Mouse (Mus musculus): ENCODE measurements around the gene Col4a2. TPM values are rescaled to one million over a fixed set of nuclear protein-coding genes. Genes with fewer than 3 reads are reported as not detected.

The Col4a2 gene
- polyA plus RNA-seq, 1 experiment from 2014 or later: 117 TPM

DNA sequence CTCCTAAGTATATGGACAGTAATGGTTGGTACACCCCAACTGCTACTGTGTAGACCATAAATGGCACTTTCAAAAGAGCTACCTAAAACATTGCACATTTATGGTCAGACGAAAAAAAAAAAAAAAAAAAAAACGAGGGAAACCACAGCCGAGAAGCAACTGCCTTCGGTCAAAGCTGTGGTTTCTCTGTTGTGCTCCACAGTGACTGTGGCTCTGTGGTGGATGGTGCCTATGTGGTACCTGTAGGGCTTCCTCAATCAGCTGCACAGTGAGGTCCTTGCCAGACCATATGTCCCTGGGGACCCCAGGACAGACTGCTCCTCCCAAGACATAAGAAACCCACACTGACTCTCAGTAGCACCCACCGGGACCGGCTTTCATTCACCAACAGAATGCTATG lies 36.3 kb upstream of the Col4a2 start:
- H3K9me3 ChIP-seq (ENCODE audit: control insufficient read depth, low read length): no peaks in the 10 kb centered on the region
- H3K4me2 ChIP-seq (ENCODE audit: low read depth, low read length): no peak overlapping the region
- ATAC-seq (ENCODE audit: low read depth): no peak
- H3K27me3 ChIP-seq (ENCODE audit: control insufficient read depth, insufficient read depth, low read depth, low read length): no peaks in the 10 kb centered on the region
- H3K4me3 ChIP-seq (ENCODE audit: low read length): no peak overlapping the region
- H3K36me3 ChIP-seq (ENCODE audit: control insufficient read depth, insufficient read depth, low read length): no peaks in the 10 kb centered on the region; the same call in 1 of the 2 replicates
- no peak overlapping the region for H3K9ac ChIP-seq (ENCODE audit: low read length)
- no peak overlapping the region for H3K27ac ChIP-seq (ENCODE audit: low read length)
- peaks cover 74% of the 10 kb centered on the region for H3K4me1 ChIP-seq (replicated peaks; ENCODE audit: control insufficient read depth, insufficient read depth, low read length)
- WGBS: 63% methylated on average over 6 of the region's 6 CpGs

DNA sequence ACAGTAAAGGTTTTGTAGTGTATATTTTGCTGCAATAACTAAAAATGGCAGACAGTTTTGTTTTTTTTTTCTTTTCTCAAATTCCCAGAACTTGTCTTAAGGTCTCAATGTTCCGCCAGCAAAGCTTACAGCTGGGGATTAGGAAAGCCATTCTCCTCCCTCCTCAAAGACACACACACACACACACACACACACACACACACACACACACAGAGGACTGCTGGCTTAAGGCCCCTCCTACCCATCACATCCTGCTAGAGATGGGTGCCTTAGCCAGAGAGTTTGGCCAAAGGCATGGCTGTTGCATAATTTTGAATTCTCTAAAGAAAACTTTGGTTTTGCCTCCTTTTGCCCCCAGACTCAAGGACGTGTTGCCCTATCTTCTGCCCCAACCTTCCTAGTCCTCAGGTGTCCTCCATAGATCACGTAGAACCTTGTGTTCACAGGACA lies 35.0 kb upstream of the Col4a2 start:
- Histone ChIP-seq H3K9ac (ENCODE audit: low read length) (peak overlapping the region; percentile 13; the same call in 1 of the 2 replicates), H3K36me3 (ENCODE audit: control insufficient read depth, insufficient read depth, low read length) (peaks cover 3% of the 10 kb centered on the region), H3K4me1 (replicated peaks; ENCODE audit: control insufficient read depth, insufficient read depth, low read length) (peaks cover 73% of the 10 kb centered on the region), H3K27ac (ENCODE audit: low read length) (peak overlapping the region; percentile 93), H3K4me2 (ENCODE audit: low read depth, low read length) (peak overlapping the region; percentile 11; the same call in 1 of the 2 replicates), H3K4me3 (ENCODE audit: low read length) (no peak overlapping the region), H3K27me3 (ENCODE audit: control insufficient read depth, insufficient read depth, low read depth, low read length) (no peaks in the 10 kb centered on the region), H3K9me3 (ENCODE audit: control insufficient read depth, low read length) (no peaks in the 10 kb centered on the region)
- peak; percentile 67 for ATAC-seq (ENCODE audit: low read depth)
- WGBS: 62% methylated on average over 3 of the region's 3 CpGs

DNA sequence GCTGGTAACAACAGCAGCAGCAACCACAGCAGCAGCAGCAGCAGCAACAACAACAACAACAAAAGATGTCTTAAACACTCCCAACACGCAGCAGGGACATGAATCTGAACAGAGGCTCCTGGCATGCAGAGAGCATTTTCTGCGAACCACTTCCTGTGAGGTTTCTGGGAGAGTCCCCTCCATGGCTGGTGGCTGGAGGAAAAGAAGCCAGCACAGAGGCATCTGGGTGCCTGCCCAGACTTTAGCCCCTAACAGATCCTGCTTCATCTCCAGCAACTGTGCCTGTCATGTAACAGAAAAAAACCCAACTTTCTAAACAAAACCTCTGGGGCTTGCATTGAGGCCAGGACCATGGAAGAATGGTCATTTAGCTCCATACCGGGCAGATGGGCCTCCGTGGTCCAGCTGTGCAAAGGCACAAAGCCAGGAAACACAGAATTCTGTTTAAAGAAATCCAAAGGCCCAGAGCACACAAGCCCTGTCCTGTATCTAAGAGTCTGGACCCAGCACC lies 34.4 kb upstream of the Col4a2 start:
- peaks cover 75% of the 10 kb centered on the region for H3K4me1 ChIP-seq (replicated peaks; ENCODE audit: control insufficient read depth, insufficient read depth, low read length)
- H3K9ac ChIP-seq (ENCODE audit: low read length): peak overlapping the region; percentile 13; the same call in 1 of the 2 replicates
- H3K27me3 ChIP-seq (ENCODE audit: control insufficient read depth, insufficient read depth, low read depth, low read length): no peaks in the 10 kb centered on the region
- H3K36me3 ChIP-seq (ENCODE audit: control insufficient read depth, insufficient read depth, low read length): peaks cover 3% of the 10 kb centered on the region
- peak overlapping the region; percentile 26; the same call in 1 of the 2 replicates for H3K4me2 ChIP-seq (ENCODE audit: low read depth, low read length)
- H3K9me3 ChIP-seq (ENCODE audit: control insufficient read depth, low read length): no peaks in the 10 kb centered on the region
- peak overlapping the region; percentile 93 for H3K27ac ChIP-seq (ENCODE audit: low read length)
- 35% methylated on average over 4 of the region's 4 CpGs for WGBS
- no peak overlapping the region for H3K4me3 ChIP-seq (ENCODE audit: low read length)
- ATAC-seq (ENCODE audit: low read depth): peak; percentile 84

GRCm38 (mm10) chr8:11279296-11279826 lies 33.2 kb upstream of the Col4a2 start:
- Histone ChIP-seq H3K9me3 (ENCODE audit: control insufficient read depth, low read length) (no peaks in the 10 kb centered on the region), H3K27me3 (ENCODE audit: control insufficient read depth, insufficient read depth, low read depth, low read length) (no peaks in the 10 kb centered on the region), H3K4me2 (ENCODE audit: low read depth, low read length) (peak overlapping the region; percentile 19; the same call in 1 of the 2 replicates), H3K9ac (ENCODE audit: low read length) (peak overlapping the region; percentile 22), H3K36me3 (ENCODE audit: control insufficient read depth, insufficient read depth, low read length) (peaks cover 3% of the 10 kb centered on the region), H3K4me1 (replicated peaks; ENCODE audit: control insufficient read depth, insufficient read depth, low read length) (peaks cover 79% of the 10 kb centered on the region), H3K27ac (ENCODE audit: low read length) (peak overlapping the region; percentile 93), H3K4me3 (ENCODE audit: low read length) (no peak overlapping the region)
- peak; percentile 31 for ATAC-seq (ENCODE audit: low read depth)
- WGBS: 50% methylated on average over 20 of the region's 20 CpGs

DNA sequence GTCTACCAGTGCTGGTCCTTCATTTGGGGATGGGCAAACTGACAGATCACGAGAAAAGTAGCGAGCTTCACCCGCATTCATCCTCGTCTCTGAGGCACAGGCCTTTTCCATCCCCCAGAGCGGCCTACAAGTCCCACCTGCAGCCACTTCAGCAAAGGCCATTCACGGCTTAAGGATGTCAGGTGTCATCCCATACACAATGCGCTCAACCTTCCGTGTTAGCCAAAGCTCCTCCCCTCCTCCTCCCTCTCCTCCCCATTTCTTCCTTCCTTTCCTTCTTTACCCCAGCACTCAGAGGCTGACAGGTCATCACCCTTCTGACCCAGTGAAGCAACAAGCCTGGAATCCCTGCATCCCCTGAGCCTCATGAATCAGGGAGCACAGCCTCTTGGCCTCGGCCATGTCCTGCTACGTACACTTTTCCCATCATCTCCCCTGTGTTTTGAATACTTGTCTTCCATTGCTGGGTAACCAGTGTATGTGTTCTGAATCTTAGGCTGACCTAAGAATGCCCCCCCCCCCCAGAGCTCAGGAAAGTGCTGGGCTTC lies 31.8 kb upstream of the Col4a2 start:
- Histone ChIP-seq H3K4me2 (ENCODE audit: low read depth, low read length) (no peak overlapping the region), H3K9ac (ENCODE audit: low read length) (no peak overlapping the region), H3K27ac (ENCODE audit: low read length) (no peak overlapping the region), H3K36me3 (ENCODE audit: control insufficient read depth, insufficient read depth, low read length) (peaks cover 3% of the 10 kb centered on the region), H3K4me3 (ENCODE audit: low read length) (no peak overlapping the region), H3K9me3 (ENCODE audit: control insufficient read depth, low read length) (no peaks in the 10 kb centered on the region), H3K27me3 (ENCODE audit: control insufficient read depth, insufficient read depth, low read depth, low read length) (no peaks in the 10 kb centered on the region), H3K4me1 (replicated peaks; ENCODE audit: control insufficient read depth, insufficient read depth, low read length) (peaks cover 80% of the 10 kb centered on the region)
- 81% methylated on average over 10 of the region's 10 CpGs for WGBS
- no peak for ATAC-seq (ENCODE audit: low read depth)

DNA sequence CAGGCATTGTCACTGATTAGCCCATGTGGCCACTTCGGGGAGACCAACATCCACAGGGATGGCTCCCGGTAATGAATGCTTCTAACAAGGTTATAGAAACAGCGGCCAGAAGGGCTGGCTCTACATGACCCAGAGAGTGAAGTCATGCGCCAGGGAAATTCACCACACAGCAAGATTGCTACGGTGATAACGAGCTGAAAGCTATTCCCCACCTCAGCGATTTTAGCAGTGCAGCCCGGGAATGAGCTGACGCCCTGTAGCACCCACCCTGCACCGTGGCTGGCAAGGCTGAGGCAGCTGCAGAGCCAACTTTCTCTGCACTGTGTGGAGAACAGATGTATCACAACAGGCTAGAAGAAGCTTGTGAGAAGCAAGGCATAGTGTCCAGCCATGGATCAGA lies 30.5 kb upstream of the Col4a2 start:
- H3K4me3 ChIP-seq (ENCODE audit: low read length): no peak overlapping the region
- no peaks in the 10 kb centered on the region for H3K27me3 ChIP-seq (ENCODE audit: control insufficient read depth, insufficient read depth, low read depth, low read length)
- WGBS: 80% methylated on average over 10 of the region's 10 CpGs
- H3K9ac ChIP-seq (ENCODE audit: low read length): no peak overlapping the region
- H3K27ac ChIP-seq (ENCODE audit: low read length): no peak overlapping the region
- no peak for ATAC-seq (ENCODE audit: low read depth)
- no peaks in the 10 kb centered on the region for H3K9me3 ChIP-seq (ENCODE audit: control insufficient read depth, low read length)
- H3K4me1 ChIP-seq (replicated peaks; ENCODE audit: control insufficient read depth, insufficient read depth, low read length): peaks cover 71% of the 10 kb centered on the region
- no peak overlapping the region for H3K4me2 ChIP-seq (ENCODE audit: low read depth, low read length)
- H3K36me3 ChIP-seq (ENCODE audit: control insufficient read depth, insufficient read depth, low read length): peaks cover 3% of the 10 kb centered on the region

GRCm38 (mm10) chr8:11282696-11283095 lies 29.9 kb upstream of the Col4a2 start:
- no peak overlapping the region for H3K4me2 ChIP-seq (ENCODE audit: low read depth, low read length)
- peaks cover 66% of the 10 kb centered on the region for H3K4me1 ChIP-seq (replicated peaks; ENCODE audit: control insufficient read depth, insufficient read depth, low read length)
- no peak for ATAC-seq (ENCODE audit: low read depth)
- H3K27me3 ChIP-seq (ENCODE audit: control insufficient read depth, insufficient read depth, low read depth, low read length): no peaks in the 10 kb centered on the region
- no peak overlapping the region for H3K27ac ChIP-seq (ENCODE audit: low read length)
- WGBS: 69% methylated on average over 7 of the region's 7 CpGs
- H3K9me3 ChIP-seq (ENCODE audit: control insufficient read depth, low read length): no peaks in the 10 kb centered on the region
- no peak overlapping the region for H3K4me3 ChIP-seq (ENCODE audit: low read length)
- H3K36me3 ChIP-seq (ENCODE audit: control insufficient read depth, insufficient read depth, low read length): peaks cover 3% of the 10 kb centered on the region
- H3K9ac ChIP-seq (ENCODE audit: low read length): no peak overlapping the region

GRCm38 (mm10) chr8:11283217-11283616 lies 29.4 kb upstream of the Col4a2 start:
- Histone ChIP-seq H3K27me3 (ENCODE audit: control insufficient read depth, insufficient read depth, low read depth, low read length) (no peaks in the 10 kb centered on the region), H3K4me1 (replicated peaks; ENCODE audit: control insufficient read depth, insufficient read depth, low read length) (peaks cover 63% of the 10 kb centered on the region), H3K4me3 (ENCODE audit: low read length) (no peak overlapping the region), H3K27ac (ENCODE audit: low read length) (peak overlapping the region; percentile 21), H3K9ac (ENCODE audit: low read length) (no peak overlapping the region), H3K9me3 (ENCODE audit: control insufficient read depth, low read length) (no peaks in the 10 kb centered on the region), H3K36me3 (ENCODE audit: control insufficient read depth, insufficient read depth, low read length) (peaks cover 3% of the 10 kb centered on the region), H3K4me2 (ENCODE audit: low read depth, low read length) (no peak overlapping the region)
- 53% methylated on average over 10 of the region's 10 CpGs for WGBS
- ATAC-seq (ENCODE audit: low read depth): no peak

DNA sequence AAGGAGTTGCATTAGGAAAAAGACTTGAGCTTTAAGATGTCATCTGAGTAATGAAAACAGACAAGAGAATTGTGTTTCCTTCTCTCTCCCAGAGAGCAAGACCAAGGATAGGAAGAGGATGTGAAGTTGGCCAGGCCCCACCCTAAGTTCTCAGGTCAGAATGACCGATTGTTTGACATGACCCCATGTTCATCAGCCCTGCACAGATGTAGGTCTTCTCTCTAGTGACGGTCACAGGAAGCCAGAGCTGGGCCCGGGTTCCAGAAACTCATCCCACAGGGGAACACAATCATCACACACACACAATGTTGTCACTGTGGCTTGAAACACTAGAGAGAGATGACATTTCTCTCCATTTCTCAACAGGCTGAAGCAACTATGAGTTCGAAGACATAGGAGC lies 27.2 kb upstream of the Col4a2 start:
- no peaks in the 10 kb centered on the region for H3K27me3 ChIP-seq (ENCODE audit: control insufficient read depth, insufficient read depth, low read depth, low read length)
- no peaks in the 10 kb centered on the region for H3K9me3 ChIP-seq (ENCODE audit: control insufficient read depth, low read length)
- H3K36me3 ChIP-seq (ENCODE audit: control insufficient read depth, insufficient read depth, low read length): peaks cover 3% of the 10 kb centered on the region
- H3K4me2 ChIP-seq (ENCODE audit: low read depth, low read length): no peak overlapping the region
- H3K4me1 ChIP-seq (replicated peaks; ENCODE audit: control insufficient read depth, insufficient read depth, low read length): peaks cover 55% of the 10 kb centered on the region
- H3K9ac ChIP-seq (ENCODE audit: low read length): no peak overlapping the region
- no peak for ATAC-seq (ENCODE audit: low read depth)
- 40% methylated on average over 4 of the region's 4 CpGs for WGBS
- no peak overlapping the region for H3K27ac ChIP-seq (ENCODE audit: low read length)
- H3K4me3 ChIP-seq (ENCODE audit: low read length): no peak overlapping the region

All from lung, embryonic 16.5 days (tissue).